Mouse (Mus musculus) lung, embryonic 16.5 days (tissue): Measurements from ENCODE around the gene Alox12b. TPM values are rescaled to one million over a fixed set of nuclear protein-coding genes. Genes with fewer than 3 reads are reported as not detected.

ENCODE experiments used
- ATAC-seq: fragments of 200-750 bp; cut with Nextera tagmentation; 2 replicates; pipeline ENCODE4 v1.8.0; 2017; ENCODE audit warnings: low read depth, mild to moderate bottlenecking, moderate library complexity
- H3K27ac ChIP-seq: fragments of 300-500 bp; sonication (generic); 2 replicates; pipeline ENCODE4 v1.5.1; 2014; ENCODE audit warnings: mild to moderate bottlenecking, control low read depth, low read length
- H3K27me3 ChIP-seq: fragments of 300-500 bp; sonication (generic); 2 replicates; pipeline ENCODE4 v1.6.1; 2014; ENCODE audit warnings: low read depth, low read length, mixed read lengths; ENCODE audit not compliant: control insufficient read depth, insufficient read depth
- H3K36me3 ChIP-seq: fragments of 300-500 bp; sonication (generic); 2 replicates; pipeline ENCODE4 v1.6.1; 2014; ENCODE audit warnings: low read length; ENCODE audit not compliant: control insufficient read depth, insufficient read depth
- H3K4me1 ChIP-seq: fragments of 300-500 bp; sonication (generic); replicated peaks from 2 replicates; pipeline ENCODE4 v1.6.1; 2014; ENCODE audit warnings: low read length, mixed read lengths; ENCODE audit not compliant: control insufficient read depth, insufficient read depth
- H3K4me2 ChIP-seq: fragments of 300-500 bp; sonication (generic); 2 replicates; pipeline ENCODE4 v1.6.1; 2014; ENCODE audit warnings: low read depth, low read length, control low read depth
- H3K4me3 ChIP-seq: fragments of 300-500 bp; sonication (generic); 2 replicates; pipeline ENCODE4 v1.5.1; 2014; ENCODE audit warnings: mild to moderate bottlenecking, low read length, control low read depth
- H3K9ac ChIP-seq: fragments of 300-500 bp; sonication (generic); 2 replicates; pipeline ENCODE4 v1.6.1; 2014; ENCODE audit warnings: low read length, control low read depth
- H3K9me3 ChIP-seq: fragments of 300-500 bp; sonication (generic); 2 replicates; pipeline ENCODE4 v1.6.1; 2016; ENCODE audit warnings: low read length; ENCODE audit not compliant: control insufficient read depth
- WGBS: fragments of 180-500 bp; shearing (Covaris S2); extraction: QIAGEN DNeasy Blood & Tissue Kit; methylation state at CpG from one replicate; pipeline ENCODE4 v1.1.7; 2014; 5-methylcytosine and 5-hydroxymethylcytosine counted together
- polyA plus RNA-seq: library from polyadenylated mRNA; unstranded; fragments of >200 nt; fragmentation: Nextera tagmentation; extraction: Ambion mirVana; gene quantifications from 2 replicates; pipeline ENCODE4 v1.2.1, GENCODE M21; 2015

Gene Alox12b
- polyA plus RNA-seq, 1 experiment from 2014 or later: not detected

DNA sequence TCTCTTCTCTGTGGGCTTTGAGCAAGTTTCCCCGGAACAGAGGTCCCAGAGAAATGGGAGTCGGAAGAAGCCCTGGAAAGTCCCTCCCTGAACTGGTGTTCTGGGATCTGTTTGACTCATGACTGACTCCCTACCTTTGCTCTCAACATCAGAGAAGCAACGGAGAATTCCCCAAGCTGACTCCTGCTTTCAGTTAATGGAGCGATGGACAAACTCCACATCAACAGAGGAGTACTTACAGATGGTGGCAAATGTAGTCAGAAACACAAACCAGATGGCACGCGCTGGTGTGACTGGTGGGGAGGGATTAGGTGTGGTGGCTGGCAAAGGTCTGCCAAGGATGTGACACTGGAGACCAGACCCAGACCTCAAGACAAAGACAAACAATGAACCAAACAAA, 5.8 kb upstream of the Alox12b start:
- Histone ChIP-seq H3K9me3 (no peaks in the 10 kb centered on the region), H3K9ac (no peak overlapping the region), H3K4me2 (peak overlapping the region; percentile 50), H3K4me3 (peak overlapping the region; percentile 25), H3K27me3 (peaks cover 9% of the 10 kb centered on the region; the same call in 1 of the 2 replicates), H3K4me1 (peaks cover 3% of the 10 kb centered on the region; the same call in 1 of the 2 replicates), H3K27ac (no peak overlapping the region), H3K36me3 (no peaks in the 10 kb centered on the region)
- WGBS: 60% methylated on average over 6 of the region's 6 CpGs
- ATAC-seq: no peak

GRCm38 (mm10) chr11:69153831-69154230, 3.0 kb upstream of the Alox12b start:
- H3K4me1 ChIP-seq: peaks cover 3% of the 10 kb centered on the region; the same call in 1 of the 2 replicates
- no peak overlapping the region for H3K9ac ChIP-seq
- WGBS: 69% methylated on average over 8 of the region's 8 CpGs
- H3K27me3 ChIP-seq: peaks cover 28% of the 10 kb centered on the region
- ATAC-seq: no peak
- no peaks in the 10 kb centered on the region for H3K36me3 ChIP-seq
- H3K4me2 ChIP-seq: no peak overlapping the region
- H3K27ac ChIP-seq: no peak overlapping the region
- H3K4me3 ChIP-seq: no peak overlapping the region
- H3K9me3 ChIP-seq: no peaks in the 10 kb centered on the region

DNA sequence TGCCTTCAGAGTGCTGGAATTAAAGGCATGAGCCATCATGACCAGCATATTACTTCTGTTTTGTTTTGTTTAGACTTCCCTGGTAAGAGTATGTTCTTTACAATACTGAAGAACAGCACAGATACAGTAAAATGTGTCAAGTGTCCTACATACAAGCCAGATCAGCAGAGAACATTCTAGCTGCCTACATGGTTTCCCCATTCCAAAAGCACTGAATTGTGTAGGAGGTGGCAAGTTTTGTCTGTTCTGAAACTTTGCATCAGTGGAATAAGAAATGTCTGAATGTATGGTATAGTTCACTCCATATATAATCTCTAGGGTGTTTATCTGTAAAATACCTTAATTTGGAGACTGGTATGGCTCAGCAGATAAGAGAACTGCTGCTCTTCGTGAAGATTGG, 1.4 kb upstream of the Alox12b start:
- peaks cover 28% of the 10 kb centered on the region for H3K27me3 ChIP-seq
- H3K4me1 ChIP-seq: peaks cover 3% of the 10 kb centered on the region; the same call in 1 of the 2 replicates
- H3K4me2 ChIP-seq: no peak overlapping the region
- H3K9ac ChIP-seq: no peak overlapping the region
- no peak overlapping the region for H3K4me3 ChIP-seq
- no peaks in the 10 kb centered on the region for H3K9me3 ChIP-seq
- no peak for ATAC-seq
- WGBS: 27% methylated on average over 1 of the region's 1 CpGs
- no peaks in the 10 kb centered on the region for H3K36me3 ChIP-seq
- no peak overlapping the region for H3K27ac ChIP-seq

DNA sequence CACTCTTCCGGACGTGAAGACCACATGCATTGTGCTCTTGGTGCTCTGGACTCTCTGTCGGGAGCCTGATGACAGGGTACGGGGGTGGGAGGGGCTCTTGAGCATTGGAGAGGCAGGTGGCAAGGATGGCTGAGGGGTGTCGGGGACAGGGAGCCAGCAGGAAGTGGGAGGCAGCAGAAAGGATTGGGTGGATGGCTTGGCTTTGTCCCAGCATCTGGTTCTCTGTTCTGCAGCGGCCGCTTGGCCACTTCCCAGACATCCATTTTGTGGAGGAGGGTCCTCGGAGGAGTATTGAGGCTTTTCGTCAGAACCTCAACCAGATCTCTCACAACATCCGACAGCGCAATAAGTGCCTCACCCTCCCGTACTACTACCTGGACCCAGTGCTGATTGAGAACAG, 12.5 kb downstream of the Alox12b start:
- Histone ChIP-seq H3K9me3 (no peaks in the 10 kb centered on the region), H3K27me3 (peaks cover 2% of the 10 kb centered on the region; the same call in 1 of the 2 replicates), H3K4me1 (no peaks in the 10 kb centered on the region), H3K4me3 (no peak overlapping the region), H3K9ac (no peak overlapping the region), H3K27ac (no peak overlapping the region), H3K4me2 (no peak overlapping the region), H3K36me3 (no peaks in the 10 kb centered on the region)
- no peak for ATAC-seq
- 77% methylated on average over 12 of the region's 12 CpGs for WGBS

- Histone ChIP-seq H3K9ac (no peak overlapping the region), H3K36me3 (no peaks in the 10 kb centered on the region), H3K4me3 (no peak overlapping the region), H3K27me3 (no peaks in the 10 kb centered on the region), H3K4me1 (no peaks in the 10 kb centered on the region), H3K4me2 (no peak overlapping the region), H3K9me3 (no peaks in the 10 kb centered on the region), H3K27ac (no peak overlapping the region)
- ATAC-seq: peak; percentile 83
- 29% methylated on average over 7 of the region's 7 CpGs for WGBS
Observed at GRCm38 (mm10) chr11:69171626-69172025, 14.8 kb downstream of the Alox12b start.

- WGBS: 67% methylated on average over 2 of the region's 2 CpGs
- H3K9ac ChIP-seq: no peak overlapping the region
- no peaks in the 10 kb centered on the region for H3K36me3 ChIP-seq
- no peak for ATAC-seq
- no peak overlapping the region for H3K4me3 ChIP-seq
- H3K4me2 ChIP-seq: no peak overlapping the region
- no peaks in the 10 kb centered on the region for H3K4me1 ChIP-seq
- no peaks in the 10 kb centered on the region for H3K9me3 ChIP-seq
- no peak overlapping the region for H3K27ac ChIP-seq
- H3K27me3 ChIP-seq: no peaks in the 10 kb centered on the region
Observed at GRCm38 (mm10) chr11:69172606-69173005, 15.8 kb downstream of the Alox12b start.

DNA sequence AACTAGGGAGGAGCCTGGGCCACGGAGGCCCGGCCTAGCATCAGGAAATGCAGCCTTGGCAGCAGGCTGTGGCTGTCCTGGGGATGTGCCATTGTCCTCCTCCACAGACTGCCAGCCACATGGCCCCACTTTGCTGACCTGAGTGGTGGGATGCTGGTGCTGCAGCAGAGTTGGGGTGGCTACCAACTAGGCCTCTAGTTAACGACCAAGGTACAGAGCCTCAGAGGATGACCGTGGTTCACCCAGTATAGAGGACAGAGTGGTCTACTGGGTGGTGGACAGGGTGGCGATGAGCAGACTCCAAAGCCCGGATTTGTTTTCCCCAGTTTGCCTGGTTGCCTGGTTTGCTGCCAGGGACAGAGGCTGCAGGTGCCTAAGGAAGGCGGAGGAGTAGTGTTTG, 17.9 kb downstream of the Alox12b start:
- 77% methylated on average over 7 of the region's 7 CpGs for WGBS
- no peaks in the 10 kb centered on the region for H3K27me3 ChIP-seq

DNA sequence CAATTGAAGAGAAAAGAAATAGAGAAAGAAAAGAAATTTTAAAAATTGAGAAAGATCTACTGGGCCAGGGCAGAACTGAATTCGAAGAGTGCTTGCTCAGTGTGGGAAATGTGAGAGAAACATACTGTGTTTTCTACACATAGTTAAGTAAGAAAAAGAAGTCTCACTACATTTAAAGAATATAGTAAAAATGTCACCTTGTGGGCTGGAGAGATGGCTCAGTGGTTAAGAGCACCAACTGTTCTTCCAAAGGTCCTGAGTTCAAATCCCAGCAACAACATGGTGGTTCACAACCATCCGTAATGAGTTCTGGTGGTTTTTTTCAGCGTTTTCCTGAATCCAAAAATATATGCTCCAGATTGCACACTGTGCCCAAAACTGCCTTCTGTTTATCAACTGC, 21.7 kb downstream of the Alox12b start:
- WGBS: 72% methylated on average over 3 of the region's 3 CpGs
- no peak overlapping the region for H3K27ac ChIP-seq
- no peak for ATAC-seq
- H3K27me3 ChIP-seq: no peaks in the 10 kb centered on the region
- no peaks in the 10 kb centered on the region for H3K36me3 ChIP-seq
- H3K4me1 ChIP-seq: no peaks in the 10 kb centered on the region
- H3K4me2 ChIP-seq: no peak overlapping the region
- H3K9ac ChIP-seq: no peak overlapping the region
- no peak overlapping the region for H3K4me3 ChIP-seq
- H3K9me3 ChIP-seq: no peaks in the 10 kb centered on the region

More for the DNA sequence above, 17.9 kb downstream of the Alox12b start:
- Histone ChIP-seq H3K4me1 (no peaks in the 10 kb centered on the region), H3K27ac (no peak overlapping the region), H3K9me3 (no peaks in the 10 kb centered on the region), H3K4me2 (no peak overlapping the region), H3K9ac (no peak overlapping the region), H3K36me3 (no peaks in the 10 kb centered on the region), H3K4me3 (no peak overlapping the region)
- ATAC-seq: no peak

GRCm38 (mm10) chr11:69179512-69179911, 22.7 kb downstream of the Alox12b start:
- Histone ChIP-seq H3K27me3 (no peaks in the 10 kb centered on the region), H3K4me3 (no peak overlapping the region), H3K4me2 (no peak overlapping the region), H3K9ac (no peak overlapping the region), H3K36me3 (no peaks in the 10 kb centered on the region), H3K4me1 (no peaks in the 10 kb centered on the region), H3K27ac (no peak overlapping the region), H3K9me3 (no peaks in the 10 kb centered on the region)
- no peak for ATAC-seq
- 40% methylated on average over 3 of the region's 3 CpGs for WGBS

DNA sequence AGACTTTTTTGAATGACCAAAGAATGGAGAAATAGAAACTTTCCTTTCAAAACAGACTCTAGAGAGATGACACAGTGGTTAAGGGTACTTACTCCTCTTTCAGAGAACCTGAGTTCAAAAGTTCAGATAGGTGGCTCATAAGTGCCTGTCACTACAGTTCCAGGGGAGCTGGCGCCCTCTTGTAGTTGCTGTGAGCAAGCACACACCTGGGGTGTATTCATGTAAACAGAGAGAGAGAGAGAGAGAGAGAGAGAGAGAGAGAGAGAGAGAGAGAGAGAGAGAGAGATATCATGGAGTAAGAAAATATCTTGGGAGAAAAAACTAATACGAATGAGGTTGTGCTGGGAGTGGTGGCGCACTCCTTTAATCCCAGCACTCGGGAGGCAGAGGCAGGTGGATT, 23.3 kb downstream of the Alox12b start:
- no peaks in the 10 kb centered on the region for H3K36me3 ChIP-seq
- no peaks in the 10 kb centered on the region for H3K27me3 ChIP-seq
- no peaks in the 10 kb centered on the region for H3K4me1 ChIP-seq
- H3K4me3 ChIP-seq: no peak overlapping the region
- no peaks in the 10 kb centered on the region for H3K9me3 ChIP-seq
- no peak overlapping the region for H3K9ac ChIP-seq
- H3K27ac ChIP-seq: no peak overlapping the region
- 67% methylated on average over 4 of the region's 4 CpGs for WGBS
- H3K4me2 ChIP-seq: no peak overlapping the region
- ATAC-seq: no peak
